Mouse (Mus musculus): ENCODE measurements around the gene Cdx2.

DNA sequence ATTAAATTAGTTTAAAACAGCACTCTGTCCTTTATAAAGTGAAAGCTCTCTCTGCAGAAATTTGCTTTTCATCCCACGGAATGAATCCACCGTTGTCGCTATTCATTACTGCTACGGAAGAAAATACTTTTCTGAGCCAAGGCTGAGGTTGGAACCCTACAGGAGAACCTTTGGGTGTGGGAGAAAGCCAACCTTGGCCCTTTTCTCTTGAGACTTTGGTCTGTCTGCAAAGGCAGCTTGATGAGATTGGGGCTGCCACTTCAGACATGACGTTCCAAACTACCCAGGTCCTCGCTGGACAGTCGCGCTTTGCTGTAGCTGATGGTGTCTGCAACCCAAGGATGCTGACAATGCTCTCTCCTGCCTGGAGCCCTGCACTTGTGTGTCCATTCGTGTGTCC, 1.4 kb upstream of the Cdx2 start:
- TF ChIP-seq GATA1 (IDR thresholded peaks at IDR 0.05; ENCODE audit: low read length) (no peak), TAL1 (IDR thresholded peaks at IDR 0.05; ENCODE audit: low read length) (no peak)

All from erythroblast, embryonic 14.5 days (primary cell).